ENCODE assay signal across 8 mouse cellular contexts in genomic region chr10:42633361-42634121, GRCm38 (mm10). TPM values are rescaled to one million over a fixed set of nuclear protein-coding genes. Genes with fewer than 3 reads are reported as not detected.
A peak's percentile ranks its signal among the peaks of the same experiment; 100 is the strongest.
DNase-seq lines count a peak whose midpoint lies in the region; ATAC-seq and TF ChIP-seq lines count a peak whose summit lies in the region.

No protein-coding gene starts in this region.

- no peaks in the 10 kb centered on the region for H3K9me3 ChIP-seq in forebrain, embryonic 15.5 days
- H3K9me3 ChIP-seq in kidney, embryonic 16.5 days (ENCODE audit: low read length): no peaks in the 10 kb centered on the region
- H3K9me3 ChIP-seq in midbrain, embryonic 16.5 days (replicated peaks; ENCODE audit: control insufficient read depth, low read length, poor library complexity, severe bottlenecking): no peaks in the 10 kb centered on the region

- peaks cover 27% of the 10 kb centered on the region for H3K4me1 ChIP-seq in thymus, adult 2 months (replicated peaks; ENCODE audit: control insufficient read depth, insufficient read depth, low read length)
- H3K4me1 ChIP-seq in forebrain, embryonic 15.5 days: peaks cover 69% of the 10 kb centered on the region
- peaks cover 24% of the 10 kb centered on the region for H3K4me1 ChIP-seq in kidney, embryonic 16.5 days (ENCODE audit: insufficient read depth, low read length)
- peaks cover 39% of the 10 kb centered on the region for H3K4me1 ChIP-seq in midbrain, embryonic 16.5 days (ENCODE audit: control insufficient read depth, insufficient read depth, low read length)

- no peaks in the 10 kb centered on the region for H3K36me3 ChIP-seq in thymus, adult 2 months (ENCODE audit: control insufficient read depth, insufficient read depth, low read length)
- no peaks in the 10 kb centered on the region for H3K36me3 ChIP-seq in forebrain, embryonic 15.5 days
- H3K36me3 ChIP-seq in kidney, embryonic 16.5 days (ENCODE audit: insufficient read depth, low read length): no peaks in the 10 kb centered on the region
- H3K36me3 ChIP-seq in midbrain, embryonic 16.5 days (ENCODE audit: control insufficient read depth, insufficient read depth, low read length): no peaks in the 10 kb centered on the region

- TF ChIP-seq POLR2A in thymus, adult 2 months (IDR thresholded peaks at IDR 0.05; ENCODE audit: control insufficient read depth, extremely low read depth, insufficient read depth, low read length, poor library complexity): no peak

- TF ChIP-seq CTCF in thymus, adult 2 months (IDR thresholded peaks at IDR 0.05; ENCODE audit: borderline replicate concordance, control insufficient read depth, extremely low read depth, insufficient read depth, low read length, poor library complexity): no peak

- H3K4me2 ChIP-seq in forebrain, embryonic 15.5 days (replicated peaks): peak overlapping the region; percentile 75
- H3K4me2 ChIP-seq in kidney, embryonic 16.5 days (replicated peaks; ENCODE audit: low read depth, low read length): peak overlapping the region; percentile 55
- H3K4me2 ChIP-seq in midbrain, embryonic 16.5 days (ENCODE audit: low read length): peak overlapping the region; percentile 49

- H3K9ac ChIP-seq in forebrain, embryonic 15.5 days (replicated peaks): peak overlapping the region; percentile 38; the same call in 1 of the 2 replicates
- no peak overlapping the region for H3K9ac ChIP-seq in kidney, embryonic 16.5 days (replicated peaks; ENCODE audit: low read length)
- H3K9ac ChIP-seq in midbrain, embryonic 16.5 days (ENCODE audit: low read depth, low read length): no peak overlapping the region

- ATAC-seq in forebrain, embryonic 15.5 days (replicated peaks): no peak
- ATAC-seq in kidney, embryonic 16.5 days (ENCODE audit: low FRiP score, low TSS enrichment): no peak
- ATAC-seq in midbrain, embryonic 16.5 days: no peak

- peak; percentile 18 for DNase-seq in thymus, adult 2 months
- DNase-seq in thymus, adult 18-20 months: no peak
- DNase-seq in right cerebral cortex, postnatal 14 days: no peak
- DNase-seq in right cerebral cortex, postnatal 4 days: no peak
- no peak for DNase-seq in frontal cortex, postnatal 36 days (ENCODE audit: low spot score in 2 of 2)

- no peak overlapping the region for H3K27ac ChIP-seq in thymus, adult 2 months (ENCODE audit: control insufficient read depth, insufficient read depth, low read length)
- H3K27ac ChIP-seq in forebrain, embryonic 15.5 days (replicated peaks): peak overlapping the region; percentile 86
- no peak overlapping the region for H3K27ac ChIP-seq in kidney, embryonic 16.5 days (ENCODE audit: low read length)
- H3K27ac ChIP-seq in midbrain, embryonic 16.5 days (ENCODE audit: low read length): no peak overlapping the region

- WGBS in thymus, adult 2 months: 9% methylated on average over 23 of the region's 23 CpGs
- 15% methylated on average over 23 of the region's 23 CpGs for WGBS in forebrain, embryonic 15.5 days
- 4% methylated on average over 23 of the region's 23 CpGs for whole genome bisulfite sequencing in kidney, embryonic 16.5 days
- WGBS in midbrain, embryonic 16.5 days: 8% methylated on average over 23 of the region's 23 CpGs

- H3K27me3 ChIP-seq in thymus, adult 2 months (ENCODE audit: control insufficient read depth, insufficient read depth, low read length): peaks cover 42% of the 10 kb centered on the region
- peaks cover 3% of the 10 kb centered on the region; the same call in 1 of the 2 replicates for H3K27me3 ChIP-seq in forebrain, embryonic 15.5 days
- H3K27me3 ChIP-seq in kidney, embryonic 16.5 days (ENCODE audit: insufficient read depth, low read length): peaks cover 93% of the 10 kb centered on the region
- H3K27me3 ChIP-seq in midbrain, embryonic 16.5 days (ENCODE audit: control insufficient read depth, insufficient read depth, low read depth, low read length): peaks cover 46% of the 10 kb centered on the region

- H3K4me3 ChIP-seq in thymus, adult 2 months (ENCODE audit: control insufficient read depth, insufficient read depth, low read length): peak overlapping the region; percentile 48
- peak overlapping the region; percentile 35 for H3K4me3 ChIP-seq in forebrain, embryonic 15.5 days
- H3K4me3 ChIP-seq in kidney, embryonic 16.5 days (ENCODE audit: low read length): peak overlapping the region; percentile 34
- H3K4me3 ChIP-seq in midbrain, embryonic 16.5 days (ENCODE audit: low read depth, low read length): peak overlapping the region; percentile 11

RNA-seq across cellular contexts. Expression of gene Ostm1, which starts 49.9 kb away (rescaled TPM):
- polyA plus RNA-seq in thymus, adult 2 months (2012; rRNA removed): 63.0 and 69.4 TPM in 2 replicates
- 50.8 and 51.5 TPM in 2 replicates for polyA plus RNA-seq in forebrain, embryonic 15.5 days (2015; fragmentation: Nextera tagmentation; extraction: Ambion mirVana)
- 18.2 and 18.5 TPM in 2 replicates for polyA plus RNA-seq in kidney, embryonic 16.5 days (2015; fragmentation: Nextera tagmentation; extraction: Ambion mirVana)
- 39.9 and 43.7 TPM in 2 replicates for polyA plus RNA-seq in midbrain, embryonic 16.5 days (2015; fragmentation: Nextera tagmentation; extraction: Ambion mirVana)

RNA-seq across cellular contexts. Expression of gene Nr2e1, which starts 50.1 kb away (rescaled TPM):
- polyA plus RNA-seq in thymus, adult 2 months (2012; rRNA removed): not detected in 2 replicates
- polyA plus RNA-seq in forebrain, embryonic 15.5 days (2015; fragmentation: Nextera tagmentation; extraction: Ambion mirVana): 35.4 and 40.5 TPM in 2 replicates
- 0.14 TPM in 1 of 2 replicates, not detected in the other for polyA plus RNA-seq in kidney, embryonic 16.5 days (2015; fragmentation: Nextera tagmentation; extraction: Ambion mirVana)
- polyA plus RNA-seq in midbrain, embryonic 16.5 days (2015; fragmentation: Nextera tagmentation; extraction: Ambion mirVana): 5.2 and 5.6 TPM in 2 replicates
